Mouse (Mus musculus): ENCODE measurements around the gene Pola1.

DNA sequence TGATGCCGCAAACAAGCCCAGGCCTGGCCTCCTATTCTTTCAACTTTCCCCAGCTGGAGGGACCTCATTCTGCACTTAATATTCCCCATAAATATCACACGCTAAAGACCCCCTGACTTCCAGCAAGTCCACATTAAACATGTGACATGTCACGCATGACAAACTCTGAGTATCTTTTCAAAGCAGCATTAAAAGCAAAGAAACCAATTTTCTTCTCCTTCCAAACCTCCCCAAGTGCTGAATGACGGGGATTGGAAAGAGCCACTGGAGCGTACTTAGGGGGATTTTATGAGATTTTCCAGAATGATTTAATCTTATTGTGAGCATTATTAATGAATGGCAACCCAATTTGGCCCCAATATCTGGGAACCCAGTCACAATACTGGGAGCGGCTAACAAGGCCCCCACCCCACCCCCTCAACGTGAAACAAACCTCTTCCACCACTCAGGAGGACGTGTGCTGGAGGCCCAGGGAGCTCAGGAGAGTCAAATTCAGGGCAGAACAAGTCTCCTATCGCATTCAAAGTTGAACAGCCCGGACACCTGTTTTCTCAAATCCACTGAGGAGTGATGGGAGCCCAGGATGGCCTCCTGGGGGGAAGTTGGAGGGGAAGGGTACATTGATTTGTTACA is 331.7 kb downstream of the Pola1 start:
- TF ChIP-seq CTCF (IDR thresholded peaks at IDR 0.05; ENCODE audit: low read depth, low read length) (no peak), POLR2A (IDR thresholded peaks at IDR 0.05; ENCODE audit: extremely low read depth, insufficient read depth, low read length) (no peak)
